Mouse (Mus musculus) forebrain, embryonic 15.5 days (tissue): Measurements from ENCODE around the gene Rrp8. TPM values are rescaled to one million over a fixed set of nuclear protein-coding genes. Genes with fewer than 3 reads are reported as not detected.

Experiments used
- ATAC-seq: fragments of 200-750 bp; cut with Nextera tagmentation; replicated peaks from 2 replicates; pipeline ENCODE4 v1.8.0; 2017; ENCODE audit warnings: mild to moderate bottlenecking, moderate TSS enrichment, moderate library complexity
- H3K27ac ChIP-seq: fragments of 300-500 bp; sonication (generic); replicated peaks from 2 replicates; pipeline ENCODE4 v1.5.1; 2015; ENCODE audit warnings: mild to moderate bottlenecking, inconsistent platforms
- H3K27me3 ChIP-seq: fragments of 300-500 bp; sonication (generic); 2 replicates; pipeline ENCODE4 v1.6.1; 2015; ENCODE audit warnings: inconsistent platforms
- H3K36me3 ChIP-seq: fragments of 300-500 bp; sonication (generic); 2 replicates; pipeline ENCODE4 v1.6.1; 2015; ENCODE audit warnings: mild to moderate bottlenecking, inconsistent platforms
- H3K4me1 ChIP-seq: fragments of 300-500 bp; sonication (generic); 2 replicates; pipeline ENCODE4 v1.6.1; 2015; ENCODE audit warnings: inconsistent platforms
- H3K4me2 ChIP-seq: fragments of 300-500 bp; sonication (generic); replicated peaks from 2 replicates; pipeline ENCODE4 v1.6.1; 2015; ENCODE audit warnings: mild to moderate bottlenecking, inconsistent platforms
- H3K4me3 ChIP-seq: fragments of 300-500 bp; sonication (generic); 2 replicates; pipeline ENCODE4 v1.5.1; 2015; ENCODE audit warnings: mild to moderate bottlenecking, inconsistent platforms
- H3K9ac ChIP-seq: fragments of 300-500 bp; sonication (generic); replicated peaks from 2 replicates; pipeline ENCODE4 v1.6.1; 2015; ENCODE audit warnings: mild to moderate bottlenecking, inconsistent platforms
- H3K9me3 ChIP-seq: fragments of 300-500 bp; sonication (generic); 2 replicates; pipeline ENCODE4 v1.6.1; 2016; ENCODE audit warnings: inconsistent platforms
- whole genome bisulfite sequencing: fragments of 180-500 bp; shearing (Covaris S2); methylation state at CpG from one replicate; pipeline ENCODE4 v1.1.7; 2015; ENCODE audit warnings: mixed read lengths; 5-methylcytosine and 5-hydroxymethylcytosine counted together
- polyA plus RNA-seq: library from polyadenylated mRNA; unstranded; fragments of >200 nt; fragmentation: Nextera tagmentation; extraction: Ambion mirVana; gene quantifications from 2 replicates; pipeline ENCODE4 v1.2.1, GENCODE M21; 2015

Gene Rrp8
- 24.4 and 25.8 TPM in 2 replicates for polyA plus RNA-seq

GRCm38 (mm10) chr7:105736911-105737521, at the start of gene Rrp8:
Gene Rrp8 (minus strand): TSS chr7:105737385.
- H3K4me3 ChIP-seq, result peak within 1 kb of the TSS; percentile 89
- H3K9ac ChIP-seq, result peak within 1 kb of the TSS; percentile 88
- WGBS, result under 1% methylated on average over 30 of the region's 30 CpGs
- H3K4me2 ChIP-seq, result peak within 1 kb of the TSS; percentile 95
- H3K27me3 ChIP-seq, result no peaks in the 10 kb centered on the region
- no peak; the same call in 1 of the 2 replicates for ATAC-seq
- H3K4me1 ChIP-seq, result peaks cover 35% of the 10 kb centered on the region
- H3K36me3 ChIP-seq, result peaks cover 44% of the 10 kb centered on the region
- peak within 1 kb of the TSS; percentile 70 for H3K27ac ChIP-seq
- no peaks in the 10 kb centered on the region for H3K9me3 ChIP-seq

DNA sequence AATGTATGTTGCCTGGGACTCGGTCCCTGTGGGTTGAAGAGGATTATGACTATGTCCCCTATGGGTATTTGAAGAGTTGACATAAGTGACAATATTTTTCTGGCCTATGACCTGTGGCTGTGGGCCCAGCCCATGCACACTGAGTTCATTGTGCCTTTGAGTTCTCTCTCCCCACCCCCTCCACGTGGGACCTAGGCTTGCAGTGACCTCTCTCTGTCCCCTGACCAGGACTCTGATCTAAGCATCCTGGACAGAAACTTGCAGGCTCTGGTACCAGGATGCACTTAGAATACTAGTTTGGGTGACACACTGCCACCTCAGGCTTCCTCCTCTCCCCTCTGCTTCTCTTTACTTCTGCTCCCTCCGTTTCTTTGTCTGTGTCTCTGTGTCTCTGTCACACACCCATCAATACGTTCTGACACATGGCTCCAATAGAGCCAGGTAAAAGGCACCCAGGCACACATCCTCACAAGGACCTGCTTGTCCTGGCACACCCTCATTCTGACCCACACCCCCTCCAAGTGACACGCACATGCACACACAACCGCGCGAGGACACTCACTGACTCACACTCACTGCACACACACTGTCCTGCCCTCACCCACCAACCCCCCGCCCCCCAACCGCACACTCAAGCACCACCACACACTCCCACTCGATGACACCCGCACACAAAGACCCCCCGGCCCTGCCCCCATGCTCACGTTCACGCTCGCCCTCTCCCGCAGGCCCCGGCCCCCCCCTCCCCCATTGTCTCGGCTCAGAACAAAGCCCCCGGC, 49.5 kb upstream of the Rrp8 start:
- Histone ChIP-seq H3K4me2 (peak overlapping the region; percentile 73), H3K27me3 (no peaks in the 10 kb centered on the region), H3K36me3 (peaks cover 27% of the 10 kb centered on the region), H3K4me3 (peak overlapping the region; percentile 99), H3K27ac (peak overlapping the region; percentile 98), H3K9me3 (no peaks in the 10 kb centered on the region), H3K4me1 (peaks cover 54% of the 10 kb centered on the region), H3K9ac (peak overlapping the region; percentile 100)
- peak; percentile 75 for ATAC-seq
- WGBS, result 3% methylated on average over 20 of the region's 20 CpGs

GRCm38 (mm10) chr7:105784556-105784955, 47.4 kb upstream of the Rrp8 start:
- H3K36me3 ChIP-seq, result peaks cover 49% of the 10 kb centered on the region
- peak overlapping the region; percentile 100 for H3K9ac ChIP-seq
- H3K4me1 ChIP-seq, result peaks cover 71% of the 10 kb centered on the region
- no peaks in the 10 kb centered on the region for H3K27me3 ChIP-seq
- no peak for ATAC-seq
- 14% methylated on average over 4 of the region's 4 CpGs for WGBS
- H3K4me2 ChIP-seq, result peak overlapping the region; percentile 73
- H3K27ac ChIP-seq, result 0 out of 2 replicates have a peak overlapping the region, but pooled peaks have one; percentile 20
- H3K4me3 ChIP-seq, result peak overlapping the region; percentile 99
- no peaks in the 10 kb centered on the region for H3K9me3 ChIP-seq

GRCm38 (mm10) chr7:105783861-105784260, 46.7 kb upstream of the Rrp8 start:
- Histone ChIP-seq H3K36me3 (peaks cover 56% of the 10 kb centered on the region), H3K4me2 (peak overlapping the region; percentile 73), H3K4me3 (0 out of 2 replicates have a peak overlapping the region, but pooled peaks have one; percentile 0), H3K27ac (no peak overlapping the region), H3K4me1 (peaks cover 78% of the 10 kb centered on the region), H3K9me3 (no peaks in the 10 kb centered on the region), H3K9ac (0 out of 2 replicates have a peak overlapping the region, but pooled peaks have one; percentile 10), H3K27me3 (no peaks in the 10 kb centered on the region)
- WGBS, result 57% methylated on average over 4 of the region's 4 CpGs
- no peak for ATAC-seq

- peaks cover 57% of the 10 kb centered on the region for H3K36me3 ChIP-seq
- H3K4me2 ChIP-seq, result 0 out of 2 replicates have a peak overlapping the region, but pooled peaks have one; percentile 1
- WGBS, result 14% methylated on average over 4 of the region's 4 CpGs
- H3K9ac ChIP-seq, result peak overlapping the region; percentile 31
- H3K27ac ChIP-seq, result peak overlapping the region; percentile 60
- no peaks in the 10 kb centered on the region for H3K27me3 ChIP-seq
- H3K4me1 ChIP-seq, result peaks cover 77% of the 10 kb centered on the region
- no peaks in the 10 kb centered on the region for H3K9me3 ChIP-seq
- peak; percentile 79 for ATAC-seq
- H3K4me3 ChIP-seq, result peak overlapping the region; percentile 2; the same call in 1 of the 2 replicates
These were observed 41.5 kb upstream of the Rrp8 start for GRCm38 (mm10) chr7:105778553-105779265.

GRCm38 (mm10) chr7:105777797-105778552, 40.8 kb upstream of the Rrp8 start:
- Histone ChIP-seq H3K27me3 (no peaks in the 10 kb centered on the region), H3K4me3 (peak overlapping the region; percentile 2; the same call in 1 of the 2 replicates), H3K27ac (peak overlapping the region; percentile 60), H3K4me2 (no peak overlapping the region), H3K4me1 (peaks cover 73% of the 10 kb centered on the region), H3K36me3 (peaks cover 58% of the 10 kb centered on the region), H3K9ac (peak overlapping the region; percentile 31; the same call in 1 of the 2 replicates), H3K9me3 (no peaks in the 10 kb centered on the region)
- ATAC-seq, result peak; percentile 41
- WGBS, result 68% methylated on average over 13 of the region's 13 CpGs

GRCm38 (mm10) chr7:105777316-105777715, 40.1 kb upstream of the Rrp8 start:
- no peak for ATAC-seq
- peaks cover 63% of the 10 kb centered on the region for H3K36me3 ChIP-seq
- H3K27ac ChIP-seq, result no peak overlapping the region
- no peaks in the 10 kb centered on the region for H3K9me3 ChIP-seq
- WGBS, result 95% methylated on average over 1 of the region's 1 CpGs
- no peak overlapping the region for H3K4me3 ChIP-seq
- H3K9ac ChIP-seq, result no peak overlapping the region
- H3K27me3 ChIP-seq, result no peaks in the 10 kb centered on the region
- H3K4me1 ChIP-seq, result peaks cover 68% of the 10 kb centered on the region
- no peak overlapping the region for H3K4me2 ChIP-seq

DNA sequence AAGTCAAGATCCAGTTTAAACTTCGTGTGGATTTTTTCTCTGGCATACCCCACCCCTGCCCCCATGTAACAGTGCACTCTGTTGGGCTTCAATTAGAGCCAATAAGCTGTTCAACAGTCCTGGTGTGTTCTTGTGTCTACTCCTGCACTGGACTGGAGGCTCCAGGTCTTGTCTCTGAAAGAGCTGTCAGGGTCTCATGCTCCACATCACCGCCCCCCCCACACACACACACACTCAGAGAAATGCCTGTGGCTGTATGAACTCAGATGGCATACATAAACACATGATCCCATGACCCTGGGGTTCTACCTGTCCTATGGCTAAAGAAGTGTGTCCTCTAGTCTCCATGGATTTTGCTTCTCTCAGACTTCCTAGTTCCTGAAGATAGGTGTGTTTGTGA, 38.8 kb upstream of the Rrp8 start:
- Histone ChIP-seq H3K27ac (no peak overlapping the region), H3K27me3 (no peaks in the 10 kb centered on the region), H3K4me3 (no peak overlapping the region), H3K9me3 (no peaks in the 10 kb centered on the region), H3K9ac (no peak overlapping the region), H3K4me1 (peaks cover 66% of the 10 kb centered on the region), H3K4me2 (no peak overlapping the region), H3K36me3 (peaks cover 63% of the 10 kb centered on the region)
- WGBS, result 89% methylated on average over 2 of the region's 2 CpGs
- no peak for ATAC-seq

DNA sequence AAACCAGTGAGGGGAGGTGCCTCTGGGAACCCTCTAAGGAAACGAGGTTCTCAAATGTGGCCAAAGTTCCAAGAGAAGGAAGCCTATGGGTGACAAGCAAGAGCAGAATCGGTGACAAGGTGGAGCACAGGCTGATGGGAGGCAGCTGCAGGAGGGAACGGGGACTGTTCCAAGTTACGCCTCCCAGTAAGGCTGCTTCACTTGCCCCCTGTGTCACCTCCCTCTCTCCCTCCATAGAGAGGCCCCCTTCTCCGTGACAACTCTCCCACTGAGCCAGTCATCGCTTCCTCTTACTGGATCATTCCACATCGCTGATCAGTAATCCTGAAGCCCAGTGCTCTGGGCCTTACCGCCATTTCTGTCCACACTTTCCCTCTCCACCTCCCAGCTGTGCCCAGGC, 37.5 kb upstream of the Rrp8 start:
- no peak for ATAC-seq
- no peak overlapping the region for H3K27ac ChIP-seq
- no peaks in the 10 kb centered on the region for H3K9me3 ChIP-seq
- H3K4me2 ChIP-seq, result no peak overlapping the region
- no peak overlapping the region for H3K9ac ChIP-seq
- 29% methylated on average over 8 of the region's 8 CpGs for WGBS
- H3K27me3 ChIP-seq, result no peaks in the 10 kb centered on the region
- H3K4me1 ChIP-seq, result peaks cover 65% of the 10 kb centered on the region
- H3K36me3 ChIP-seq, result peaks cover 63% of the 10 kb centered on the region
- H3K4me3 ChIP-seq, result no peak overlapping the region

DNA sequence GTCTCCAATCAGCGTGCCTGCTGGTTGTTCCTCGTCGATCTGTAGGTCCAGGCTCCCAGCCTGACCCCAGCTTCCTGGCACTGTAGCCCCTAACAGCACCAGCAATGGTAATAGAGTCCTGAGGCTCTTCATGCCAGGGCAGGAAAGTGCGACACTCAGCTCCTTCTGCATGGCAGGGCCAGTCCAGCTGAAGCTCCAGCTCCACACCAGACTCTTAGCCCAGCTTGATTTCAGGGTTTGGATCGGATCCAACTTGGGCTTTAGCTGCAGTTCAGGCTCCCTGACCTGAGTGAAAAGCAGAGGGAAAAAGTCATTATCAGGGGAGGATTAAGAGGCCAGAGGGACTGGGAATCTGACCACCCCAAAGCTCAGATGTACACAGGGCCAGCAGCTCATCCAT, 35.9 kb upstream of the Rrp8 start:
- 90% methylated on average over 5 of the region's 5 CpGs for WGBS

DNA sequence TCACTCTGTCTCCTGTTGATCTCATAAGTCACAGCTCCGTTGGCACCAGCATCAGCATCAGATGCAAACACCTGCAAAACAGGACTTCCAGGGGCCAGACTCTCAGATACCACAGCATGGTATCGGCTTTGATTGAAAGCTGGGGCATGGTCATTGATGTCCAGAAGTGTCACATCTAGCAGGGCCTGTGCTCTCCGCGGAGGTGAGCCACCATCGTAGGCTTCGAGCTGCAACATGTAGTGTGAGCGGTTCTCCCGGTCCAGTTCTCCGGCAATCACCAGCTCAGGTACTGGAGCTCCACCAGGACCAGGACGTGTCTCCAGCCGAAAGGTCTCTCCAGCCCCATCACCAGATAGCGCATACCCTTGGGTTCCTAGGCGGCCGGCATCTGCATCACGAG, 35.1 kb upstream of the Rrp8 start:
- H3K36me3 ChIP-seq, result peaks cover 73% of the 10 kb centered on the region
- peaks cover 61% of the 10 kb centered on the region for H3K4me1 ChIP-seq
- H3K4me2 ChIP-seq, result no peak overlapping the region
- no peak overlapping the region for H3K9ac ChIP-seq
- H3K27ac ChIP-seq, result no peak overlapping the region
- no peaks in the 10 kb centered on the region for H3K9me3 ChIP-seq
- no peak for ATAC-seq
- no peaks in the 10 kb centered on the region for H3K27me3 ChIP-seq
- WGBS, result 96% methylated on average over 15 of the region's 15 CpGs
- H3K4me3 ChIP-seq, result no peak overlapping the region

More for the DNA sequence above, 35.9 kb upstream of the Rrp8 start:
- no peaks in the 10 kb centered on the region for H3K27me3 ChIP-seq
- H3K4me2 ChIP-seq, result no peak overlapping the region
- ATAC-seq, result no peak
- H3K4me1 ChIP-seq, result peaks cover 61% of the 10 kb centered on the region
- H3K27ac ChIP-seq, result no peak overlapping the region
- H3K36me3 ChIP-seq, result peaks cover 68% of the 10 kb centered on the region
- no peak overlapping the region for H3K9ac ChIP-seq
- H3K9me3 ChIP-seq, result no peaks in the 10 kb centered on the region
- no peak overlapping the region for H3K4me3 ChIP-seq
